Mouse (Mus musculus) kidney, postnatal 25 days (tissue): ENCODE results near the gene Selenoo.
A peak's percentile ranks its signal among the peaks of the same experiment; 100 is the strongest.

Source experiments
- DNase-seq, 2 experiments: peaks; one replicate each; pipeline ENCODE4 v3.0.0; 2021; ENCODE audit warnings: mixed read lengths in 2 of 2

The Selenoo gene

DNA sequence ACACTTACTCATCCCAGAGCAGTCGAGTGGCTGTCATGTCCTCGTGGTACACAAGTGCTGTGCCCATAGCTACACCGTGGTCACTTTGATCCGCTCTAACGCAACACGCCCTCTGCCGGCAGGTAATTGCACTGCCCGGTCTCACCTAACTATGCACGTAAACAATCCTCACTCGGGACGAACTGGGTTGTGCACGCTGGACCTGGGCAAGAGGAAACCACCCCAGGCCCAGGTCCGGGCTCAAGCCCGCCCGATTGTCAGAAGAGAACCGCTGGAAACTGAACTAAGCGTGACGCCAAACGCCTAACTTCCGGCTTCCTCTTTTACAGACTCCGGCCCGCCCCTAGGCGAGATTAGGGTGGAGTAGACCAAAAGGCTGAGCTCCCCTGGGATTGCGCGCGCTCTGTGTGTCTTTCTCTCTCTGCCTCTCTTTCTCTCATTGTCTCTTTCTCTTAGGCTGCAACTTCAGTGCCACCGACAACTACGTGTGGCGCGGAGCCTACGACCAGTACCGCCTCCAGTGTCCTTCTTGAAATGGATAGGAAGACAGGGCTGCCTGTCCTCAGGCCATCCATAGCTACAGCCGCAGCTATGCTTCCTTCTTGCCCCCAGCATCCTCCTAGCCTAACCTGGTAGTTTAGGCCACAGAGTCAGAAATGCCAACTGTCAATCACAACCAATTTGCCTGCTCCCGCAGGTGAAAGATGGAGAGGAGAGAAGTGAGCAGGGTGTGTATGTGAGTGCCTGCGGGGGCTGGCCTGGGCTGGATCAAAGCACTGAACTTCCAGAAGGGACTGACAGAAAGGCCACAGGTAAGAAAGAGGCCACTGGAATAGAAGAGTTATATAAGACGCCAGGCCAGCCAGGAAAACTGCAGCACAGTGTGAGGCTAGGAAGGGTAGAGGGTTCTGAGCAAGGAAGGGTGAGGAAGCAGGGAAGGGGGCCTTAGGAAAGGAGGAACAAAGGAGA is 39.8 kb downstream of the Selenoo start, which contains the start of gene Hdac10:
TSS of gene Hdac10 (minus strand) at position 319 of the 969 bp plus-strand sequence.
- peak; percentile 91 for DNase-seq

DNA sequence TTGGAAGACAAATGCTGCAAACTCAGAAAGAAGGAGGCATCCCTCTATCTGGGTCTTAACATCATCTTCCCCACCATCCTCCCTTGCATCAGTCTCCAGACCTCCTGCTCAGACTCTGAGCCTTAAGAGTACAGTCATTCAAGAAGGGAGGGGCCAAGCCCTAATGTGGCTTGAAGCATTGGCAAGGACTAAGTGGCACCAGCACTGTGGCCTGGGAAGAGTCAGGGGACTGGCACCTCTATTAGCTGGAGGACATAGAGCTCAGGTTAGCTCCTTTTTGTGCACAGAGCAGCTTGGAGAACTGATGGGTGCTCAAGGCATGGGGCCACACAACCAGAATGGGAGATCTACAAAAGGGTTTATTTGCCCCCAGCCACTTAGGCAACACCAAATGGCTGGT is 41.4 kb downstream of the Selenoo start:
- no peak for DNase-seq

DNA sequence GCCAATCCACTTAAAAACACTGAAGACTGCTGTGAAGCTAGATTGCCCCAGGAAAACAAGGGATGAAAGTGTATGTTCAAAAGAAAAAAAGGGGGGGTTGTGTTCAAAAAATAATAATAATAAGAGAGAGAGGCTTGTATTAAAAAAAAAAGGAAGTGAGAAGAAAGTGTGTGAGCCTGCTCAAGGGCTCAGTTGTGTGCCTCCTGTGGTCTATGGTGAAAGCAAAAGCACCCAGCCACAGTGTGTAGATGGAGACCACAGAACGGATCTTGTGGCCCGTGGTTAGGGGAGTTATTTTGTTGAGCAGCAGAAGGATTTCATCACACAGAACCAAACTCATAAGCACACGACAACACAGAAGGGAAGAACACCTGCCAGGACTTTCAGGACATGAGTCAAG is 42.4 kb downstream of the Selenoo start:
- no peak for DNase-seq

DNA sequence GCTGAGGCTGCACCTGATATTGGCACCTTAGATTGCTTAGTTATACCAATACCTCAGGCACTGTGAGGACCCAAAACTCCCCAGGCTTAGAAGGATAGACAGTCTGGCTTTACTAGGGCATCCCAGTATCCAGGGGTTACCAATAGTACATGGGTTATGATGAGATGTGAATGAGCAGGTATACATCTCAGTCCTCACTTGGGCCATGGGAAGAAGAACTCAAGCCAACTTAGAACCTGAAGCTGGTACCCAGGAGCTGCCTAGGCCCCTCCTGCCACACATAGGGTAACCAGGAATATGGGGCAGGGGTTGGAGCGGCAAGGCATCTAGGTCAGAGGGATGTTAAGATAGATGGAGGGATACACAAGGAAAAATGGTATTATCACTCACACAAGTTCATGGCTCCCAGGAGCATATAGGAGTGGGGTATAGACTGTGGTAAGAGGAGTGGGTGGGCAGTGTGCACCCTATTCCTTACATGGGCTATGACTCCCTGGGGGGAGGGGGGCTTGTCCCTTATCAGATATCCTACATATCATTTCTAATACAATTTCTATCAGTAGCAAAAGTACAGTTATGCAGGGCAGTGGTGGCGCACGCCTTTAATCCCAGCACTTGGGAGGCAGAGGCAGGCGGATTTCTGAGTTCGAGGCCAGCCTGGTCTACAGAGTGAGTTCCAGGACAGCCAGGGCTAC is 47.7 kb downstream of the Selenoo start:
- DNase-seq: no peak

DNA sequence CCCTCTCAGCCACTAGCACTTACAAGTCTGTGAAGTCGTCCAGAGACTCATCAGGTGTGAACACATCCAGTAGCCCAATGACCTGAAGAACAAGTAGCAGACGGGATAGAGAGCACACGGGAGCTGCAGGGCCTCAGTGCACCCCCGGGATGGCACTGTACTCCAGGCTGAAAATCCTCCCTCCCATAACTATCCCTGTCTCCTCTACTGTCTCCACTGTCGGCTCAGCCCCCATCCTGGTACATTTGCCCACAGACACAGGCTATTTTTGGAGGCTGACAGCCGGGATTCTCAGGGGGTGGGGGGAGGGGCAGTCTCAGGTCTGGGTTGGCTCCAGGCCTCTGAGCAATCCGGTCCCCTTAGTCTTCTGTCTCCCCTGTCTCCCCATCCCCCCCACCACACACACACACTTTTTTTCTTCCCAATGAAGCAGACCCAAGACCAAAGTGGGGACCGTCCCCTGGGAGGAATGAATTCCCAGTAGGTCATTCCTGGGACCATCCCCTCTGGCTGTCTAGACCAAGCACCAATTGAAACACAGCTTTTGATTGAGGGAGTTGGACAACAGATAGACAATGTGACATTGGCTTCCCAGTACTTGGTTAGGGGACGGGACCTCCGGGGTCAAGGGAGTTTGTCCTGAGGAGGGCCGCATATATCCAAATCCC is 48.6 kb downstream of the Selenoo start:
- DNase-seq: no peak

DNA sequence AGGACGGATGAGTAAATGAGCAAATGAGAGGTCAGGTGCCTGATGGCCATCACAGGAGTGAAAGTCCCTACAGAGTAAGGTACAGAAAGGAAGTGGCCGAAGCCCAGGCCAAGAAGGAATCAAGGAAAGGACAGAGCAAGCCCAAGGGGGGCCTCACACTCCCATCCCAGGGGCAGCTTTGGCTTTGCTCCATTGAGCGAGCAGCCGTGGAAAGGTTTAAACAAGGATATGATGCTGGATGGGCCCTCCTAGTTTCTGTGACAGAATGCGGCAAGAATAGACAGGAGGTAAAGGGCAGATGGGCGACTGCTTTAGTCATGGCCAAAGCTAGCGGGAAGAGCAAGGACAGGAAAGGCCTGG is 49.1 kb downstream of the Selenoo start:
- DNase-seq: no peak

DNA sequence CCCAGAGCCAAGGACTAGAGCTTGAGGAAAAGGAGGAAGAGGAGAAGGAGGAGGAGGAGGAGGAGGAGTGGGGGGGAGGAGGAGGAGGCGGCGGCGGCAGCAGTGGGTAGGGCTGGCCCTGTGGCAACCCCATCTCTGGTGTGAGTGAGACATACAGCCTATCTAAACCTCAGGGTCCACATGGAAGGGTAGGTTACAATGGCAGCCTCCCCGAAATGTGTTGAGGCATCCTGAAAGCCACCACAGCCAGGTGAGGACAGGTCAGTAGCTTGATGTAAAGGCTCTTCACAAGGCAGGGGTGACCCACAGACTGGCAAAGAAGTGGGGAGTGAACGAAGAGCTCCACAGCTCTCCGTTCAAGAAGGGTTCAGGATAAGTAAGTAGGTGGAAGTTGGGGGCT is 49.6 kb downstream of the Selenoo start:
- no peak for DNase-seq

DNA sequence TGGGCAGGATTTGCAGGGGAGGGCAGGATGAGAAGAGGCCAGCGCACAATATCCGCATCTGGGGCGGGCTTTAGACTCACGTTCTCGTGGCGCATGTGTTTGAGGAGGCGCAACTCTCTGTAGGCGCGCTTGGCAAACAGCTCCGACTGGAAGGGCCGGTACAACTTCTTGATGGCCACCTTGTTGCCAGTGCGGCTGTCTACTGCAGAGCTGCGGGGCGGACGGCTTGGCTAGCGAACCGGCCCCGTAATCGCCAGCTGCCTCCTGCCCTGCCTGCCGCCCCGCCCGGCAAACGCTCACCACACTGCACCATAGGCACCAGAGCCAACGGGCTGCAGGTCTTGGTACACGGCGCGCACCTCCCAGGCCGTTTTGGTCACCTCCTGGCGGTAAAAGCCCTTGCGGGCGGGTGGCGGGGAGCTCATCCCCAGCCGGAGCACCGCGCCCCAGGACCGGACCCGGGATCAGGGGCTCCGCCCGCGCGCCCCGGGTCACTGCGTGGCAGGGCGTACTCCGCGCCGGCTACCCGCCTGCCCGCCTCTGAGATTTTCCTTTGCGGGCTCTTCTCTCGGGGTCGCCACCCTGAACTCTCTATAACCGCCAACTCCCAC is 51.3 kb downstream of the Selenoo start:
- DNase-seq: peak; percentile 61 to 75

DNA sequence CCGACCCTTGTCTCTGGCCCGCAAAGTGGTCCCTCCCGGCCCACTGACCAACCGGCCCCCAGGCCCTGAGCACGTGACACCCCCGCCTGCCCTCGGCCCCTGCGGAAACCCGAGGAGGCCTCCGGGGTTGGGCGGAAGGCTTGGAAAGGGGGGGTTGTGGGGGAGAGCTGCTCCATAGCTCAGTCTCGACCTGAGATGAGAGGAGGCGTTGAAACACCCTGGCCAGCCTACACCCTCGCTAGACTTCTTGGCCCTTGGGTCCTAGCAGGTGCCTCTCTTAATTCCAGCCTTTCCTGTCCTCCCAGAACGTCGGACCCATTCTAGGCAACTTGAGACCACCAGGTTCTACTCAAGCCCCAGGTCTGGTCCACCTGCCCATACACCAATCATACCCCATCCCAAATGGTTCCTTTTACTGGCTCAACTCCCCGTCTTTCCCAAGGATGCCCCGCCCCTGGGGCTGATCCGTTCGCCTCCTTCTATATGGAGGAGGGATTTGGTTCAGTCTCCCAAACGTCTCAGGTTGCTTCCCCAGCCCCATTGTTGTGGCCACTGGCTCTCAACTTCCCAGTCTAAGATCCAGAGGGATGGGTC is 51.9 kb downstream of the Selenoo start, which contains the start of gene Mapk12:
TSS of gene Mapk12 (minus strand) at position 45 of the 594 bp plus-strand sequence.
- peak; percentile 63 to 83 for DNase-seq

DNA sequence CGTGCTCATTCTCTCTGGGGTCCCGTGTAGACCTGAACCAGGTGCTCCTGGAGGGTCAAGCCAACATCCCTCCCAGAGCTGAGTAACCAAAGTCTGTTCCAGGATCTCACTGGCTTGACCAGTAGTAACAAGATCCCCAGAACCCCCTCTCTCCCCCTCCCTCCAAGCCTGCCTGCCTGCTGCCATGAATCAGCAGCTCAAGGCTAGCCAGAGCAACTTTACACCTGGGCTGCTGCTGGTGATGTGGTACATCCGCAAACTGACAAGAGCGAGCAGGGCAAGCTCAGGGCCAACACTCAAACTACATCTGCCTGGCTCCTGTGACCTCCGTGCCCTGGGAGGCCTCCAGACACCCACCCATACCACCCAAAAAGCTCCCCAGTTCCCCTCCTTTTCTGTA is 52.6 kb downstream of the Selenoo start:
- peak in 1 of 2 experiments; percentile 44 for DNase-seq

DNA sequence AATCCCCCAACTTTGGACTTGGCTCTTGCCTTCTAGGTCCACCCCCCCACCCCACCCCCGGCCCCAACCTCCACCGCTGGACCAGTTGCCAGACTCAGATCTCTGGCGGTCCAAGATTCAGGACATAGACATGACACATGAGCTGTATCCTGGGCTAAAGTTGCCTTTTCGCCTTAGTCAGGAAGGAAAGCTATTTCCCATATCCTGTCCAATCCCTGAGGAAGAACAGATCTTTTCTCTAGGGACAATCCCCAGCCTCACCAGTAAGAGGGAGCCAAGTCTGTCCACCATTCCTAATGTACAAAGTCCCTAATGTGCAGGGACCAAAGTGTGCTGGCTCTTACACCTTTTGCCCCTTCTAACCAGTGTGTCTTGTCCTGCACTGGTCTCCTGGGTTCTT is 53.0 kb downstream of the Selenoo start:
- DNase-seq: peak in 1 of 2 experiments; percentile 40

DNA sequence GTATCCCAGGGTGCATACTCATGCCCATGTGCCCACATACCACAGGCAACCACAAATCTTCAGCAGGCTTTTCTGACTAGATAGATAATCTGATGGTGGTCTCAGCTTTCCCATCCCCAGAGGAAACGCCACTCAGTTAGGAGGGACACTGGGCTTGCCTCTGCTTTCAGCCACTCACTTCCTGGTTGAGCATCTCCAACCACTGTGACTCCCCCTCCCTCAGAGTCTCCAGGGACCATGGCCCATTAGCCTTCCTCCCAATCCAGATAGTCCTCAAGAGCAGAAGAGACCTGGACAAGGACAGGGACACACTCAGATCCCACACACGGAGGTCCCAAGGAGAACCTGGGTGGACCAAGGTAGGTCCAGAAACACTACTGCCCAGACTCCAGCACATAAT is 54.2 kb downstream of the Selenoo start:
- no peak for DNase-seq

DNA sequence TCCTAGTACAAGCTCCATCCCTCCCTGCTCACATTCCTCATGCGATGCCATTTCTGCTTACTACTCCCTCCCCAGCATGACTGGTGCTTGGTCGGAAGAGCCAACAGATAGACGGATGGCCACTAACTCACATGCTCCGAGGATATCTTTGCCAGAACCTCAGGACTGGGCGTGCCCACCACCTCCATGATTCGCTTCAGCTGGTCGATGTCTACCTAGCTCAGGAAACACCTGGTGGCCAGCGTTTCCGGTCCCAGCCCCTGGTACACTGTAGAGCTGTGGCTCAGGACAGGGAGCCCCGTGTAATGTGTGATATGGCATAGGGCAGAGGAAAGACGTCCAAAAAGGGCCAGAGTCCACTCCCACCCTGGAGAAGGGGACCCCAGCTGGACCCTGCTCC is 56.1 kb downstream of the Selenoo start:
- DNase-seq: no peak

DNA sequence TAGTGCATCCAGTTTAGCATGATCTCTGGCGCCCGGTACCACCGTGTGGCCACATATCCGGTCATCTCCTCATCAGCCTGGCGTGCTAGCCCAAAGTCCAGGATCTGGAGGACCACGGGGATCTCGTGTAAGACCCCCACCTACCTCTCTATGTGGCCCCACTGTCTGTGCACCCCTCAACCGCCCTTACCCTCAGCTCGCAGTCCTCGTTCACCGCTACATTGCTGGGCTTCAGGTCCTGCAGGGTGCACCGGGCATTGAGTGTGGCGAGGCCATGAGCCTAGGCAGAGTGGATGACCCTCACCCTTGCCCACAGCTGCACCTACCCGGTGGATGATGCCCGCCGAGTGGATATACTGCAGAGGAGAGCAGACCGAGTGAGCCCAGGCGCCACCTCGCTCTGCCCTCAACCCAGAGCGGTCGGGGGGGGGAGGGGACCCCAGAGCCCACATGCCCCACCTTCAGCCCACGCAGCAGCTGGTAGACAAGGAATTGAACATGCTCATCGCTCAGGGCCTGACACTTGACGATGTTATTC is 57.0 kb downstream of the Selenoo start:
- DNase-seq: no peak

DNA sequence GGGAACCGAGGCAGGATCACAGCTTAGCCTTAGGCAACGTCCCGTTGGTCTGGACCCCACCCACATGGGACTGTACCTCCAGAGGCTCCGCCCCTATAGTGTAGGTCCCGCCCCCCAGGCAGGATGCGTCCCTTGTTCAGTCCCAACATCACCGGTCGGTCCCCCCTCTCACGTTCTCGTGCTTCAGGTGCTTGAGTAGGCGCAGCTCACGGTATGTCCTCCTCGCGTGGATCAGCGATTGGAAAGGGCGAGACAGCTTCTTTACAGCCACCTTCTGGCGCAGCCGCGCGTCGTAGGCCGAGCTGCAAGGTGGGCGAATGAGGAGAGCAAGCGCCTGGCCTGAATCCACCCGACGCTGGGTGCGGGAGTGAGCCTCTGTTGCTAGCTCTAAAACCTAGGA is 57.7 kb downstream of the Selenoo start:
- peak; percentile 56 to 77 for DNase-seq

DNA sequence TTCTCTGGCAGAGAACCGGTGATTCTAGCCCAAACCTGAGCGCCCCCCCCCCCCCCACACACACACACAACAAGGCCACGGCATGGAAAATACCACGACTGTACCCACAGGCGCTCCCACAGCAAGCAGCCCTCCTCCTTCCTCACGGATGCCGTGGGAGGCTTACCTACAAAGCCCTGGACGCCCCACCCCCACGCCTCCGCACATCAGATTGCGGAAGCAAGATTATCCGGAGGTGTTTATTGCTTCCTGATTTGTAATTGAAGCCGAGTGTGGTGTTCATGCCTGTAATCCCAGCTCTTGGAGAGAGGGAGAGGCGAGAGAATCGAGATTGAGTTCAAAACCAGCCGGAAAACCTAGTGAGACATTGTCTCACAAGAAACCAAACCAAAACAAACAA is 58.1 kb downstream of the Selenoo start:
- peak; percentile 58 to 61 for DNase-seq

DNA sequence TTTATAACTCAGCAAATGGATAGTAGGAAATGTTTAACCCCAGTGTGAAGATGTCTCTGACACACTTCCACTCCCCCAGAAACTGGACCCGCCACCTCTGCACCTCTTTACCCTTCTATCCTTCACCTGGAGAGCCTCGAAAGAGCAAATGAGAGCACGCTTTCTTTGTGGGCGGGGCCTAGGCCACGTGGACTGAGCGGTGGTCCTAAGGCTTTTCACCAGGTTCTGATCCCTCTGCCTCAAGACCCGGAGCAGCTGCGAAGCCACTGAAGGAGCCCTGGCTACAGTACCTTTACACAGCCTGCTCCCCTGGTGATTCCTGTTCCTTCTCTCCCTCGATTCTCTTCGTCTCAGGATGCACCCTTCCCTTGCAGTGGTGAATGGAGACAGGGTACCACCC is 58.6 kb downstream of the Selenoo start:
- no peak for DNase-seq

DNA sequence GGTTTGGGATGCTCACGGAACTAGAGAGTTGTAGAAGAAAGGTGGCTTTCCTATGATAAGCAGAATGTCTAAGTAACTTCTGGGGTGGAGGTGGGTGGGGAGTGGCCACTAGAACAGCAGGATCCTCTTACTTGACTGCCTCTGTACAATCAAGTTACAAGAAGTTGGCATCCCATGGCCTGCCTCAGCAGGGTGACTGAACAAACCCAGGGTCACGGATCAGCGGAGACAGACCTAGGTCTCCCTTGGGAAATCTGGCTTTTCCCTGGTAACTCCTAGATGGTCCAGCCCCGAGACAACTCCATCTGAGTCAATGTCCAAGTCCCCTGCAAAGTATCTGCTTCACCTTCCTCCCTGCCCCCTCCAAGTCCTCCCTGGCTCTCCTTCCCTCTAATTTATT is 59.0 kb downstream of the Selenoo start:
- DNase-seq: peak; percentile 27 to 61

DNA sequence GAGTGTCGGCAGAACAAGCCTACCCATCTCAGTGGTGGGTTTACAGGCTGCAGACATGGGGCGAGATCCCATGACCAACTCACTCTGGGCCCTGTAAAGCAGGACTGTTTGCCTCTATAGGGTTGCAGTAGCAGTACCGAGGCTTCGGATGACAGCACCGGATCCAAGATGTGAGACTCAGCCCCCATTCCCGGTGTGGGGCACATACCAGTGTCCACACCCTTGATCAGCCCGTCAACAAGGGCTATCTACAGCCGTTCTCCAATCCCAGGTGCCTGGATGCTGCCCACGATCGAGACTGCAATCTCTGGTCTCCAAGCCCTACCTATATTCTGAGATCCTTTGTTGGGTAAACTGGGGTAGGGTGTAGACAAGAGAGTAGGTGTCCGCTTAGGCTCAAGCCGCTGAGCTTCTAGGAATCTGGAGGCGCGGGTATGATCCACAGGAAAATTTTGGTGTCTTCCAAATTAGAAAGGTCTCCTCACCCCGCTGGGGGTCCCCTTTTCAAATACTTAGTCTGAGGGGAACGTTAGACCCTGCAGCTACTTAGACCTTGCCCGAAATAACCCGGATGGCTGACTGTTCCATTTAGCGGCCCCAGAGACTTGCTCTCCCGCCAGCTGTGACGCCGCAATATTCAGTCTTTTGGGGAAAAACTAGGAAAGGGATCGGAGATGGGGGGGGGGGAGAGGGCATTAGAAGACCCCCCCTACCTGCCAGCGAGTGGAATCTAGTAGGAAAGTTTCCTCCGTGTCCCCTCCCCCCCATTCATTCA is 59.8 kb downstream of the Selenoo start:
- DNase-seq: no peak

DNA sequence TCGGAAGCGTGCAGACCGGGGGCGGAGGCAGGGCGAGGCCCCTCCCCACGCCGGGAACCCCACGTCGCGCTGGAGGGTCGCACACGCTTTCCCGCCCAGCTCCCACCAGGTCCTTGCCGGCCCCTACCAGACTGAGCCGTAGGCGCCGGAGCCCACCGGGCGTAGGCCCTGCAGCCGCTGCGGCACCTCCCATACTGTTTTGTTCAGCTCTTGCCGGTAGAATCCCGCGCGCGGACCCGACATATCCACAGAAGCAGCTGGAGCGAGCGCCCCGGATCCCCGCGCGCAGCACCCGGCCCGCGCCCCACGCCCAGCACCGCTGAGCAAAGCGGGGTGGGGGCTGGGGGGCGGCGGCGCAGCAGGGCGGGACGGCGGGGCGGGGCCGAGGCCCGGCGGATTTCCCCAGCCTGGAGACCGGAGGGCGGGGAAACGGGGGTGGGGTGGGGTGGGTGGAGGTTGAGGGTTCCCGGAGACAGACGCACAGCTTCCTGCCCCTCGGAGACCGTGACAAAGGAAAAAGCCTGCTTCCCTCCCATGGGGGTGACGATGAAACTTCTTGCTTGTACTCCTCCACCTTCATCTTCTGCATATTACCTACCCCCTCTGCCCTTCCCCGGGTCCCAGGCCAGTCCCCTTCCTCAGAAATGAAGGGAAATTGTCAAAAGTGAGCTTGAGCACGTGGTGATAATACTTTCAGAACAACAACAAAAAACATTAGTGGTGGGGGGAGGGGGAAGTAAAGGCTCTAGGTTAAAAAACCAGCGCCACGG is 60.6 kb downstream of the Selenoo start, which contains the start of gene Mapk11:
TSS of gene Mapk11 (minus strand) at position 358 of the 770 bp plus-strand sequence.
- peak; percentile 54 to 64 for DNase-seq
